Mouse (Mus musculus): ENCODE results near the gene Srrm3. TPM values are rescaled to one million over a fixed set of nuclear protein-coding genes. Genes with fewer than 3 reads are reported as not detected.

Gene Srrm3
- polyA plus RNA-seq, 1 experiment from 2014 or later: 0.91 TPM

DNA sequence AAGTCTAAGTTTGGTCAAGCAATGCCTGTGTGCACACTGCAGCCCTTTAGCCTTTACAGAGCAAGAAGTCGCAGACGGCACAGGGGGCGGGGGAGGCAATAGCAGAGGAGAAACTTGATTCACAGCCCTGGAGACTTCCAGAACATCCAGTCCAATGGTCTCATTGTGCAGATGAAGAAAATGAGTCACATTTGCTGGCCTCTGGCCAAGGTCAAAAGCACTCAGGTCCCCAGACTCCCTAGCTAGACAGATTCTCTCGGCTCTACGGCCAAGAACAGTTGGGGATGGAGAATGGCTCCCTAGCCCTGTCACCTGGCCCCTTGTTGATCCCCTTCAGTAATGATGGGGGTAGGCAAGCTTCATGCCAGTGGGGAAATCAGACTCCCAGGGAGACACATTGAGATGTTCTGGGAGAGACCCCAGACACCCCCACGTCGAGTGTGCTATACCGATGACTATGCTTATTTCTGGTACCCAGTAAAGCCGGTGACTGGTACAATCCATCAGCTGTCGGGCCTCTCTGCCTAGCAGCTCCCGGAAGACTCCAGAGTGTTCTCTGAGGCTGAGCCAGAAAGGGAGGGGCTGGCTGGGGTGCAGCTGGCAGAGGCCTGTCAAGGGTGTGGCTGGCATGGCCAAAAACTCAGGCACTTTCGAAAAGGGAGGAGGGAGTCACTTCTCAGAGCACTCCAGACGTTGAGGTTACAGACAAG, 72.9 kb downstream of the Srrm3 start:
- Histone ChIP-seq H3K4me2 (replicated peaks; ENCODE audit: low read depth) (no peak overlapping the region), H3K27me3 (replicated peaks; ENCODE audit: control insufficient read depth, insufficient read depth, low read length) (0 out of 2 replicates have a peak, but pooled peaks cover 2% of the 10 kb centered on the region), H3K27ac (ENCODE audit: low read depth, low read length) (no peak overlapping the region), H3K4me3 (ENCODE audit: low read depth, low read length) (no peak overlapping the region), H3K4me1 (replicated peaks; ENCODE audit: control insufficient read depth, insufficient read depth, low read length) (peaks cover 5% of the 10 kb centered on the region; the same call in 1 of the 2 replicates), H3K36me3 (ENCODE audit: control insufficient read depth, insufficient read depth) (no peaks in the 10 kb centered on the region), H3K9ac (ENCODE audit: low read depth, low read length) (no peak overlapping the region), H3K9me3 (ENCODE audit: control insufficient read depth) (no peaks in the 10 kb centered on the region)
- WGBS: 26% methylated on average over 13 of the region's 13 CpGs
- no peak for TF ChIP-seq CTCF (IDR thresholded peaks at IDR 0.05; ENCODE audit: low read depth)
- peak; percentile 21; the same call in 1 of the 2 replicates for ATAC-seq

DNA sequence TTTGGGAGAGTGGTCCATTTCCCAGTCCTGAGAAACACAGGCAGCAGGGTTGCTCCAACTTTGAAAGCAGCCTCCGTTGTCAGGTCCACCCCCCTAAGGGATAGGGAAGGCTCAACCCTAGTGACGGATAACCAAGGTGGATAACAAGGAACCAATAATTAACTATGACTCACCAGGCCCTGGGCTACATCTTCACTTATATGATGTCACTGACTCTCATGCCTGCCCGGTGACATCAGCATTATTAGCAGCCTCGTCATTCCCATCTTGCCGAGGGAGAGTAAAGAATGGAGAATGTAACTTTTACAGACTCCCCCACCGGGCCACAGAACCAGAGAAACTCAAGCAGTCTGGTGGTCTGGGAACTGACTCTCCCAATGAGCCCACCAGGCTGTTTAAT, 78.0 kb downstream of the Srrm3 start:
- H3K9ac ChIP-seq (ENCODE audit: low read depth, low read length): no peak overlapping the region
- no peak overlapping the region for H3K4me2 ChIP-seq (replicated peaks; ENCODE audit: low read depth)
- ATAC-seq: no peak
- TF ChIP-seq CTCF (IDR thresholded peaks at IDR 0.05; ENCODE audit: low read depth): no peak
- H3K4me3 ChIP-seq (ENCODE audit: low read depth, low read length): no peak overlapping the region
- H3K4me1 ChIP-seq (replicated peaks; ENCODE audit: control insufficient read depth, insufficient read depth, low read length): no peaks in the 10 kb centered on the region; the same call in 1 of the 2 replicates
- H3K27ac ChIP-seq (ENCODE audit: low read depth, low read length): no peak overlapping the region
- peaks cover 9% of the 10 kb centered on the region; the same call in 1 of the 2 replicates for H3K27me3 ChIP-seq (replicated peaks; ENCODE audit: control insufficient read depth, insufficient read depth, low read length)
- no peaks in the 10 kb centered on the region for H3K36me3 ChIP-seq (ENCODE audit: control insufficient read depth, insufficient read depth)
- no peaks in the 10 kb centered on the region for H3K9me3 ChIP-seq (ENCODE audit: control insufficient read depth)
- 64% methylated on average over 6 of the region's 6 CpGs for WGBS

DNA sequence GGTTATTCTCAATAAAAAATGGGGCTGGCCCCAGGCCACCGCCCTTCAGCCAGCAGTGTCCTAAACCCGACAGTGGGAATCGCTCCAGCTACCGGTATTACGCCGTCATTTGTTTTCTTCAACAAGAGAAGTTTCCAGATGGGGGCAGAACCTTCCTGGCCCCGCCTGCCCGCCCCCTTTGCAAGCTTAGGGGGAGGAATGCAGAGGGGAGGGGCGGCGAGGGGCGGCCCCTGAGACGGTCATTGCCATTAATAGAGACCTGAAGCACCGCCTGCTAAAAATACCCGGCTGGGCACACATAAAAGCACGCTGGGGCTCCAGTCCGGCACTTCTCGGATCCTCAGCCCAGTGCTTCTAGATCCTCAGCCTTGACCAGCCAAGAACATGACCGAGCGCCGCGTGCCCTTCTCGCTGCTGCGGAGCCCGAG, 81.0 kb downstream of the Srrm3 start, which contains the start of gene Hspb1:
Gene Hspb1, plus strand, starts transcription at position 245 of the 428 bp plus-strand sequence.
- TF ChIP-seq CTCF (IDR thresholded peaks at IDR 0.05; ENCODE audit: low read depth): no peak
- Histone ChIP-seq H3K36me3 (ENCODE audit: control insufficient read depth, insufficient read depth) (no peaks in the 10 kb centered on the region), H3K27ac (ENCODE audit: low read depth, low read length) (no peak within 1 kb of the TSS), H3K4me3 (ENCODE audit: low read depth, low read length) (peak within 1 kb of the TSS; percentile 24), H3K27me3 (replicated peaks; ENCODE audit: control insufficient read depth, insufficient read depth, low read length) (peaks cover 19% of the 10 kb centered on the region; the same call in 1 of the 2 replicates), H3K9ac (ENCODE audit: low read depth, low read length) (no peak within 1 kb of the TSS), H3K9me3 (ENCODE audit: control insufficient read depth) (no peaks in the 10 kb centered on the region), H3K4me1 (replicated peaks; ENCODE audit: control insufficient read depth, insufficient read depth, low read length) (no peaks in the 10 kb centered on the region; the same call in 1 of the 2 replicates), H3K4me2 (replicated peaks; ENCODE audit: low read depth) (peak within 1 kb of the TSS; percentile 63)
- peak; percentile 29 for ATAC-seq
- WGBS: 1% methylated on average over 21 of the region's 24 CpGs

DNA sequence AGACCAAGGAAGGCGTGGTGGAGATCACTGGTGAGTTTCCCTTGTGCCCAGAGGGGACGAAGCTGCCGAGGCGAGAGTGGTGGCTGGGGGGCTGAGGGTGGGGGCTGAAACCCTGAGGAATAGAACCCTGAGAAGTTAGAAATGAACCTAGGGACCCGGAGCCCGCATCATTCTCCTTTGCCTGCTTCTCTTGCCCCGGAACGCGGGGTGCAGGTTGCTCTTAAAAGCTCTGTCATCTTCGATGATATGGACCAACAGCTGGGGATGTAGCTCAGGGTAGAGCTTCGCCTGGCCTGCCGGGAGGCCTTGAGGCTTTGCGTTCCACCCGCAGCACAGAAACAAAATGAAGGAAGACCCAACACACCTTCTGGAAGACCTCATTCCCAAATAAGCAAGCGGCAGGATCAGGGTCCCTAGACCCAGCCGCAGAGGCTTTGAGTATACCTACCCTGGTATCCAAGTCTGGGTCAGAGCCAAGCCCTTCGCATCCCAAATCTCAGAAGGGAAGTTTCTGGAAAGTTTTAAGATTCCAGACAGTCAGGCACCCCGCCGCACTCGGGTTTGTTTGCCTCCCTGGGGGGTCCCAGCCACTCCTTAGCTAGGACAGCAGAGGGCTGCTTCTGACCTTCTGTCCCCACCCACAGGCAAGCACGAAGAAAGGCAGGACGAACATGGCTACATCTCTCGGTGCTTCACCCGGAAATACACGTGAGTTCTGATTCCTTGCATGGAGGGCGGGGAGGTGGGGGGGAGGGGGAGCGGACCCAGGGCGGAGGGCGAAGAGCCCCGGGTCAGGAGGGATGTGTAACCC, 81.9 kb downstream of the Srrm3 start:
- peak overlapping the region; percentile 24 for H3K4me3 ChIP-seq (ENCODE audit: low read depth, low read length)
- no peaks in the 10 kb centered on the region for H3K9me3 ChIP-seq (ENCODE audit: control insufficient read depth)
- TF ChIP-seq CTCF (IDR thresholded peaks at IDR 0.05; ENCODE audit: low read depth): no peak
- H3K36me3 ChIP-seq (ENCODE audit: control insufficient read depth, insufficient read depth): no peaks in the 10 kb centered on the region
- peaks cover 19% of the 10 kb centered on the region; the same call in 1 of the 2 replicates for H3K27me3 ChIP-seq (replicated peaks; ENCODE audit: control insufficient read depth, insufficient read depth, low read length)
- WGBS: 3% methylated on average over 28 of the region's 30 CpGs
- no peaks in the 10 kb centered on the region for H3K4me1 ChIP-seq (replicated peaks; ENCODE audit: control insufficient read depth, insufficient read depth, low read length)
- peak overlapping the region; percentile 49 for H3K4me2 ChIP-seq (replicated peaks; ENCODE audit: low read depth)
- no peak overlapping the region for H3K9ac ChIP-seq (ENCODE audit: low read depth, low read length)
- no peak overlapping the region for H3K27ac ChIP-seq (ENCODE audit: low read depth, low read length)
- ATAC-seq: no peak

DNA sequence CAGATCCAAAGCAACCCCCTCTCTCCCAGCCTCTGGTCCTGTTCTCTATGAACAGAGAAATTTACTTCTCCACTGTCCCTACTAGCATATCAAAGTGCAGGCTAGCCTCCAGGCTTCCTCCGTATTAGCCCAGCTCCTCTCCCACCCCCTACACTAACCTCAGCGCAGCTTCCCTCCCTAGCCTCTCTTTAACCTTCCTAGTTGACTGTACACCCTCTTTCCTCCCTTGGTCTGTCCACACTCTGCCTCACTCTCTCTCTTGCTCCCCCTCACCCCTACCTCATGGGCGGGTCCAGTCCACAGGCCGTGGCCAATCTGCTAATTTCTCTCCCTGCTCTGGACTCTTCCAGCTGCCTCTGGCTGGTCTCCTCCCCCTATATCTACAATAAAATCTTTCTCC, 83.6 kb downstream of the Srrm3 start:
- no peak for TF ChIP-seq CTCF (IDR thresholded peaks at IDR 0.05; ENCODE audit: low read depth)
- H3K4me1 ChIP-seq (replicated peaks; ENCODE audit: control insufficient read depth, insufficient read depth, low read length): no peaks in the 10 kb centered on the region
- 53% methylated on average over 4 of the region's 4 CpGs for WGBS
- no peaks in the 10 kb centered on the region for H3K9me3 ChIP-seq (ENCODE audit: control insufficient read depth)
- no peak overlapping the region for H3K27ac ChIP-seq (ENCODE audit: low read depth, low read length)
- no peak overlapping the region for H3K4me2 ChIP-seq (replicated peaks; ENCODE audit: low read depth)
- peaks cover 19% of the 10 kb centered on the region; the same call in 1 of the 2 replicates for H3K27me3 ChIP-seq (replicated peaks; ENCODE audit: control insufficient read depth, insufficient read depth, low read length)
- H3K9ac ChIP-seq (ENCODE audit: low read depth, low read length): no peak overlapping the region
- no peak for ATAC-seq
- H3K36me3 ChIP-seq (ENCODE audit: control insufficient read depth, insufficient read depth): no peaks in the 10 kb centered on the region
- no peak overlapping the region for H3K4me3 ChIP-seq (ENCODE audit: low read depth, low read length)

DNA sequence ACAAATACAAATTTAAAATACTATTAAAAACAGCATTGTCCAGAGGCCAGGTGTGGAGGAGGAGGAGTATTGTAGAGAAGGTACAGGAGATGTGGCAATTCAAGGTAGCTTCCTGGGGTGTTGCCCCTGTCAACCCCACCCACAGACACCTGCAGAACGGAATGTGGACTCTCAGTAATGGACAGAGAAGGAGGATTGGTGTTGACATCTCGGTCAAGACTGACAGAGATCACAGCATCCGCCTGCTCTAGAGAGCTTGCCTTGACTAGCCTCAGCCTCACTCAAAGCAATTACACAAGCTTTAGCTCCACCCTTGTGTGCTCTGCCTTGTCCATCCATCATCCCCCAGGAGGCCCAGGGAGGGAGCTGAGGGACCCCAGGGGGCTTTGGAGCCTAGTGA, 84.2 kb downstream of the Srrm3 start:
- Histone ChIP-seq H3K4me3 (ENCODE audit: low read depth, low read length) (no peak overlapping the region), H3K36me3 (ENCODE audit: control insufficient read depth, insufficient read depth) (no peaks in the 10 kb centered on the region), H3K9ac (ENCODE audit: low read depth, low read length) (no peak overlapping the region), H3K9me3 (ENCODE audit: control insufficient read depth) (no peaks in the 10 kb centered on the region), H3K27me3 (replicated peaks; ENCODE audit: control insufficient read depth, insufficient read depth, low read length) (peaks cover 19% of the 10 kb centered on the region; the same call in 1 of the 2 replicates), H3K4me1 (replicated peaks; ENCODE audit: control insufficient read depth, insufficient read depth, low read length) (no peaks in the 10 kb centered on the region), H3K4me2 (replicated peaks; ENCODE audit: low read depth) (no peak overlapping the region), H3K27ac (ENCODE audit: low read depth, low read length) (no peak overlapping the region)
- ATAC-seq: no peak
- TF ChIP-seq CTCF (IDR thresholded peaks at IDR 0.05; ENCODE audit: low read depth): no peak
- WGBS: 36% methylated on average over 3 of the region's 3 CpGs

Measured in intestine, postnatal 0 days (tissue).